Comparison of ENCODE assay signal across 8 mouse cellular contexts in the genomic region with DNA sequence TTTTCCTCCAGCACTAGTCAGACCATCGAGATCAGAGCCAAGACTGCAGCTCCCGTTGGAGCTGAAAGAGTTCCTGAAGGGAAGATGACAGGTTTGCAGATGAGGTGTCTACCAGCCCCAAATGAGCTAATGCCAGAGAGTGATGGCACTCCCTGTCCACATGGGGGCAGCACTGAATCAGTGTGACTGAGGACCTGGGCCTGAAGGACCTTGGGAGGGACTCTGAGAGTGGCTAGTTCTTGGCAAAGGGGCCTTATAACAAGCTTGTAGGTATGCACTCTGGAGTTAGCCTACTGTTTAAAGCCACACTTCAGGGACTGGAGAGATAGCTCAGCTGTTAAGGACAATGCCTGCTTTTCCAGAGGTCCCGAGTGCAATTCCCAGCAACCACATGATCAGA.
A peak's percentile ranks its signal among the peaks of the same experiment; 100 is the strongest.
DNase-seq lines count a peak whose midpoint lies in the region; ATAC-seq and TF ChIP-seq lines count a peak whose summit lies in the region.
"Had no signal": no experiment of that assay in that cellular context is flagged by ENCODE, and none has a peak within 500 bp of the region (broad histone marks: within the 10 kb centered on the region; RNA-seq: fewer than 3 reads in every experiment).

No protein-coding gene starts in this region.

- H3K4me2 ChIP-seq in midbrain, embryonic 14.5 days (ENCODE audit: low read length): no peak overlapping the region
- H3K4me2 ChIP-seq in midbrain, embryonic 15.5 days: no peak overlapping the region
- no peak overlapping the region for H3K4me2 ChIP-seq in lung, postnatal 0 days (replicated peaks; ENCODE audit: low read depth, low read length)
- H3K4me2 ChIP-seq: neural tube, embryonic 13.5 days had no signal

- no peaks in the 10 kb centered on the region for H3K36me3 ChIP-seq in midbrain, embryonic 14.5 days (ENCODE audit: control insufficient read depth, insufficient read depth, low read length)
- H3K36me3 ChIP-seq in midbrain, embryonic 15.5 days (replicated peaks): no peaks in the 10 kb centered on the region
- no peaks in the 10 kb centered on the region for H3K36me3 ChIP-seq in lung, postnatal 0 days (ENCODE audit: insufficient read depth, low read length)
- H3K36me3 ChIP-seq: neural tube, embryonic 13.5 days had no signal

- no peak overlapping the region for H3K27ac ChIP-seq in midbrain, embryonic 14.5 days (replicated peaks; ENCODE audit: low read depth, low read length)
- H3K27ac ChIP-seq in midbrain, embryonic 15.5 days: no peak overlapping the region
- H3K27ac ChIP-seq in lung, postnatal 0 days (ENCODE audit: low read length): no peak overlapping the region
- H3K27ac ChIP-seq: neural tube, embryonic 13.5 days had no signal

- H3K27me3 ChIP-seq in midbrain, embryonic 14.5 days (ENCODE audit: control insufficient read depth, insufficient read depth, low read length): 0 out of 2 replicates have a peak, but pooled peaks cover 4% of the 10 kb centered on the region
- no peaks in the 10 kb centered on the region; the same call in 1 of the 2 replicates for H3K27me3 ChIP-seq in midbrain, embryonic 15.5 days (replicated peaks)
- 0 out of 2 replicates have a peak, but pooled peaks cover 3% of the 10 kb centered on the region for H3K27me3 ChIP-seq in lung, postnatal 0 days (replicated peaks; ENCODE audit: insufficient read depth, low read length)
- H3K27me3 ChIP-seq: neural tube, embryonic 13.5 days had no signal

- peak; percentile 91 for TF ChIP-seq CTCF in lung, postnatal 0 days (IDR thresholded peaks at IDR 0.05)

- H3K4me1 ChIP-seq in midbrain, embryonic 14.5 days (ENCODE audit: control insufficient read depth, insufficient read depth, low read length): peaks cover 6% of the 10 kb centered on the region
- H3K4me1 ChIP-seq in midbrain, embryonic 15.5 days: peaks cover 7% of the 10 kb centered on the region
- H3K4me1 ChIP-seq in lung, postnatal 0 days (ENCODE audit: insufficient read depth, low read depth, low read length): 0 out of 2 replicates have a peak, but pooled peaks cover 6% of the 10 kb centered on the region

- H3K9me3 ChIP-seq in midbrain, embryonic 14.5 days (ENCODE audit: control insufficient read depth, low read length): no peaks in the 10 kb centered on the region
- no peaks in the 10 kb centered on the region for H3K9me3 ChIP-seq in midbrain, embryonic 15.5 days
- H3K9me3 ChIP-seq in lung, postnatal 0 days (ENCODE audit: low read length): no peaks in the 10 kb centered on the region
- H3K9me3 ChIP-seq: neural tube, embryonic 13.5 days had no signal

- TF ChIP-seq EP300 in lung, postnatal 0 days (IDR thresholded peaks at IDR 0.05): peak; percentile 9; the same call in 1 of the 2 replicates

- DNase-seq in midbrain, embryonic 14.5 days: peak; percentile 76
- DNase-seq in adrenal gland, postnatal 10 days: peak; percentile 69
- DNase-seq in cerebellum, postnatal 36 days: peak; percentile 62 to 71
- peak; percentile 12 for DNase-seq in hindlimb bud, embryonic 11.5 days (ENCODE audit: extremely low spot score, low read depth, low spot score)
- peak; percentile 94 for DNase-seq in lung, postnatal 0 days (ENCODE audit: low spot score)
- peak; percentile 7 for DNase-seq in spleen, adult 12 weeks (ENCODE audit: low spot score)

- no peak overlapping the region for H3K4me3 ChIP-seq in midbrain, embryonic 14.5 days (replicated peaks; ENCODE audit: low read depth, low read length)
- H3K4me3 ChIP-seq in midbrain, embryonic 15.5 days: no peak overlapping the region
- H3K4me3 ChIP-seq in lung, postnatal 0 days (ENCODE audit: low read depth, low read length): no peak overlapping the region
- H3K4me3 ChIP-seq: neural tube, embryonic 13.5 days had no signal

- 42% methylated on average over 3 of the region's 3 CpGs for WGBS in midbrain, embryonic 14.5 days
- 31% methylated on average over 3 of the region's 3 CpGs for WGBS in midbrain, embryonic 15.5 days
- 15% methylated on average over 3 of the region's 3 CpGs for WGBS in lung, postnatal 0 days

- no peak overlapping the region for H3K9ac ChIP-seq in midbrain, embryonic 14.5 days (replicated peaks; ENCODE audit: low read length)
- H3K9ac ChIP-seq in midbrain, embryonic 15.5 days: no peak overlapping the region
- H3K9ac ChIP-seq in lung, postnatal 0 days (replicated peaks; ENCODE audit: low read depth): no peak overlapping the region
- H3K9ac ChIP-seq: neural tube, embryonic 13.5 days had no signal

- ATAC-seq in midbrain, embryonic 14.5 days (ENCODE audit: low FRiP score, low TSS enrichment): no peak
- no peak for ATAC-seq in midbrain, embryonic 15.5 days (replicated peaks)
- ATAC-seq in lung, postnatal 0 days: peak; percentile 91

Comparison
In these comparisons a context has a peak if more than half of its experiments do, and no peak if none do; other contexts are left out.
1. DNase-seq: peak in every context shown above with its lines; median percentile 94 in lung, postnatal 0 days; 76 in midbrain, embryonic 14.5 days; 69 in adrenal gland, postnatal 10 days; 66 in cerebellum, postnatal 36 days; 12 in hindlimb bud, embryonic 11.5 days; 7 in spleen, adult 12 weeks.